Mouse (Mus musculus): ENCODE data around the gene Bcl7c. TPM values are rescaled to one million over a fixed set of nuclear protein-coding genes. Genes with fewer than 3 reads are reported as not detected.

Gene Bcl7c
- polyA plus RNA-seq, 1 experiment from 2014 or later, result 41.7 TPM

DNA sequence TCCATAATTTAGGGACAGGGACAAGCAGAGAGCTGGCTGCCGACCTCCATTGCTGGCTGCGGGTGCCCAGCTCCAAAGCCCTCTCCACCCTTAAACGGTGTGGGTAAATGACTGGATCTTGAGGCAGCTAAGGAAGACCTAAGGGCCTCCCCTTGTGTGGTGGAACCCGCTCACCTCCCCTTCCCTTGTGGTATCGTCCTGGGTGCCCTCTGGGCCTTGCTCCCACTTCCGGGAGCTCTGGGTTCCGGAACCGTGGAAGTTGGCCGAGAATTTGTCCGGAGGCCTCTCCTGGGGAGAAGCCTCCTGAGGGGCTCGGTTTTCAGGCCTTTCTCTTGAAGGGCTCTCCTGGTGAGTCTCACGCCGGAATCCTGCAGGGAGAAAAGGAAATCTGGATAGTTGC, 42.1 kb downstream of the Bcl7c start:
- H3K9me3 ChIP-seq (replicated peaks; ENCODE audit: control insufficient read depth, low read length, poor library complexity, severe bottlenecking), result no peaks in the 10 kb centered on the region
- no peak for ATAC-seq
- no peak overlapping the region for H3K9ac ChIP-seq (ENCODE audit: low read depth, low read length)
- H3K27me3 ChIP-seq (ENCODE audit: control insufficient read depth, insufficient read depth, low read depth, low read length), result no peaks in the 10 kb centered on the region
- peaks cover 20% of the 10 kb centered on the region for H3K36me3 ChIP-seq (ENCODE audit: control insufficient read depth, insufficient read depth, low read length)
- no peak overlapping the region for H3K27ac ChIP-seq (ENCODE audit: low read length)
- H3K4me2 ChIP-seq (ENCODE audit: low read length), result no peak overlapping the region
- no peaks in the 10 kb centered on the region for H3K4me1 ChIP-seq (ENCODE audit: control insufficient read depth, insufficient read depth, low read length)
- WGBS, result 91% methylated on average over 13 of the region's 13 CpGs
- H3K4me3 ChIP-seq (ENCODE audit: low read depth, low read length), result no peak overlapping the region

DNA sequence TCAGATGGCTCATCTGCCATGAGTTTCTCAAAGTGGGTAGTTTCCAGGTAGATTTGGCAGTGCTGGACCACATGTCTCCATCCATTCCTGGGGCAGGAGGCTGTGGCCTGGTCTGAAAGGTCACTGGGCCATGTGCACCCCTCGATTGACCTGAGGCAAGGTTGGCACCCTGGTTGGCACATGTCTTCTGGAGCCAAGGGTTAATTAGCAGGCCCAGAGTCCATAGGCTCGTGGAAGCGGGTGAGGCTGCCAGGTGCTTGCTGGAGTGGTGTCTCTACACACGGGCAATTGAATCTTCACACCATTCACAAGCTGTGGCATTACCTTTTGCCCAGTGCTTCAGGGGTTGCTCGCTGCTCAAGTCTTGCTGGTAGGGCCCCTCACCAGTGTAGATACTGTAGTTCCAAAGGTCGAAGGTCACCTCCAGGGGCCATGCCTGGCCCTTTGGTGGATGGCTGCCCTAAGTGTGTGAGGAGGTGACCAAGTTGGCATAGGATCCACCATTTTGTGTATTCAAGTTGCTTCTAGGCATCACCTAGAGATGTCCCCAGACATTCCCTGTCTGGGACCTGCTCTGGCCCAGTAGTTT, 42.6 kb downstream of the Bcl7c start:
- H3K4me3 ChIP-seq (ENCODE audit: low read depth, low read length), result no peak overlapping the region

DNA sequence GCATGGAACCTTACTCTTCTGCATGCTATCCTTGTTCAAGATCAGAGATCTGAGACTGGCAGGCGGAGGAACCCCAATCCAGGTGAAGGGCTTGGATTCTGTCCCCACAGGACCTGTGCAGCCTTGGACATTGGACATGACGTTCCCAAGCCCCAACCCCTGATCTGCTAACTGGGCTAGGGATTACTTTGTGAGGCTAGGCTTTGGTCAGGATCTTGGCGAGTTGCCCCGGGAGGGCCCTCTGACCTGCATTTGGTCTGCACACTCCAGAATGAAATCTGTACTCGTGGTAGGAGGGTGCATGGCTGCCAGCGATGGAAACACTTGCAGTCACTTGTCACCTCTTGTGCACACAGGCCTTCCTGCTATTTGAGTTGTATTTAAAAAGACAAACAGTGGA, 45.8 kb downstream of the Bcl7c start:
- no peak overlapping the region for H3K4me2 ChIP-seq (ENCODE audit: low read length)
- H3K4me3 ChIP-seq (ENCODE audit: low read depth, low read length), result no peak overlapping the region
- WGBS, result 84% methylated on average over 6 of the region's 6 CpGs
- H3K27ac ChIP-seq (ENCODE audit: low read length), result no peak overlapping the region
- H3K36me3 ChIP-seq (ENCODE audit: control insufficient read depth, insufficient read depth, low read length), result peaks cover 20% of the 10 kb centered on the region
- no peak for ATAC-seq
- H3K9ac ChIP-seq (ENCODE audit: low read depth, low read length), result no peak overlapping the region
- H3K4me1 ChIP-seq (ENCODE audit: control insufficient read depth, insufficient read depth, low read length), result no peaks in the 10 kb centered on the region
- no peaks in the 10 kb centered on the region for H3K27me3 ChIP-seq (ENCODE audit: control insufficient read depth, insufficient read depth, low read depth, low read length)
- no peaks in the 10 kb centered on the region for H3K9me3 ChIP-seq (replicated peaks; ENCODE audit: control insufficient read depth, low read length, poor library complexity, severe bottlenecking)

More for the DNA sequence above, 42.6 kb downstream of the Bcl7c start:
- ATAC-seq, result no peak
- Histone ChIP-seq H3K4me1 (ENCODE audit: control insufficient read depth, insufficient read depth, low read length) (no peaks in the 10 kb centered on the region), H3K9ac (ENCODE audit: low read depth, low read length) (no peak overlapping the region), H3K9me3 (replicated peaks; ENCODE audit: control insufficient read depth, low read length, poor library complexity, severe bottlenecking) (no peaks in the 10 kb centered on the region), H3K27ac (ENCODE audit: low read length) (no peak overlapping the region), H3K4me2 (ENCODE audit: low read length) (no peak overlapping the region), H3K36me3 (ENCODE audit: control insufficient read depth, insufficient read depth, low read length) (peaks cover 20% of the 10 kb centered on the region), H3K27me3 (ENCODE audit: control insufficient read depth, insufficient read depth, low read depth, low read length) (no peaks in the 10 kb centered on the region)
- WGBS, result 92% methylated on average over 6 of the region's 6 CpGs

DNA sequence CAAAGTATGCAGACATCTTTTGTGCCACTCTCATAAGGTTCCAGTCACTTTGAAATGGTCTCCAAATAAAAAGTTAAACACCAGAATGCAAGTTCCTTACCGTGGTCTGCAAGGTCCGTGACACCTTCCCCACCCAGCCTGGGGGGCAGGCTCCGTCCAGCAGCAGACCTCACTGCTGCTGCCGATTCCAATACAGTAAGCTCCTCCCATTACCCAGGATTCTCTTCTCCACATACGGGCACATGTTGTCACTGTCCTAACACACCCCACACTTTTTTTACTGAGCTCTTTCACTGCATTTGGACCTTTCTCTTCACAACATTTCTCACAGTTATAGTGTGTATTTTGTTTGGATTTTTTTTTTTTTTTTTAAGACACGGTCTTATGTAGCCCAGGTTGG, 46.9 kb downstream of the Bcl7c start:
- ATAC-seq, result no peak
- no peaks in the 10 kb centered on the region for H3K27me3 ChIP-seq (ENCODE audit: control insufficient read depth, insufficient read depth, low read depth, low read length)
- WGBS, result 82% methylated on average over 6 of the region's 6 CpGs

DNA sequence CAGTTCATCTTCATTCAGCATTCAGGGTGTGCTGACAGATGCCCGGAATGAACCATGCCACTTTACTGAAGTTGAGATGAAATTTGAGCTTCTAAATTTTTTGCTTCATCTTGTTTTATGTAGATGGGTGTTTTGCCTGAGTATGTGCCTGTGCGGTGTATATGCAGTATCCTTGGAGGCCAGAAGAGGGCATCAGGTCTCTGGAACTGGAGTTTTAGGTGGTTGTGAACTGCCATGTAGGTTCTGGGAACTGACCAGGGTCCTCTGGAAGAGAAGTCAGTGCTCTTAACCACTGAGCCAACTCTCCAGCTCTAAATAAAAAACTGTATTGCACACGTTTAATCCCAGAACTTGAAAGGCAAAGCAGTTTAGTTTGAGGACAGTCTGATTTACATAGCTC, 47.9 kb downstream of the Bcl7c start:
- no peak overlapping the region for H3K4me2 ChIP-seq (ENCODE audit: low read length)
- H3K4me3 ChIP-seq (ENCODE audit: low read depth, low read length), result no peak overlapping the region
- 87% methylated on average over 3 of the region's 3 CpGs for whole genome bisulfite sequencing
- no peak for ATAC-seq
- H3K4me1 ChIP-seq (ENCODE audit: control insufficient read depth, insufficient read depth, low read length), result no peaks in the 10 kb centered on the region
- H3K9me3 ChIP-seq (replicated peaks; ENCODE audit: control insufficient read depth, low read length, poor library complexity, severe bottlenecking), result no peaks in the 10 kb centered on the region
- no peaks in the 10 kb centered on the region for H3K27me3 ChIP-seq (ENCODE audit: control insufficient read depth, insufficient read depth, low read depth, low read length)
- H3K36me3 ChIP-seq (ENCODE audit: control insufficient read depth, insufficient read depth, low read length), result peaks cover 12% of the 10 kb centered on the region
- no peak overlapping the region for H3K9ac ChIP-seq (ENCODE audit: low read depth, low read length)
- no peak overlapping the region for H3K27ac ChIP-seq (ENCODE audit: low read length)

More for the DNA sequence above, 46.9 kb downstream of the Bcl7c start:
- Histone ChIP-seq H3K9me3 (replicated peaks; ENCODE audit: control insufficient read depth, low read length, poor library complexity, severe bottlenecking) (no peaks in the 10 kb centered on the region), H3K9ac (ENCODE audit: low read depth, low read length) (no peak overlapping the region), H3K27ac (ENCODE audit: low read length) (no peak overlapping the region), H3K36me3 (ENCODE audit: control insufficient read depth, insufficient read depth, low read length) (peaks cover 19% of the 10 kb centered on the region), H3K4me3 (ENCODE audit: low read depth, low read length) (no peak overlapping the region), H3K4me2 (ENCODE audit: low read length) (no peak overlapping the region), H3K4me1 (ENCODE audit: control insufficient read depth, insufficient read depth, low read length) (no peaks in the 10 kb centered on the region)

DNA sequence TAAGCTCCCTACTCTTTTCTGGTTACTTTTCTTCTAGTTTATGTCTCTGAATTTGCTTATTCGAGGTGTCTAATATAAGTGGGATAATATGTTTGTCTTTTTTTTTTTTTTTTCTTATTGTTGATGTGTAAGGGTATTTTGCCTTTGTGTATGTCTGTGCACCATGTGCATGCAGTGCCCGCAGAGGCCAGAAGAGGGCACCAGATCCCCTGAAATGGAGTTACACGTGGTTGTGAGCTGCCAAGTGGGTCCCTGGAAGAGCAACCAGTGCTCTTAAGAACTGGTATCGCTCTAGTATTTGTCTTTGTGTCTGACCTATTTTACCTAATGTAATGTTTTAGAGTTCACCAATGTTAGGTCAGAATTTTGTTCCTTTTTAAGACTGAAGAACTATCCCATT, 51.8 kb downstream of the Bcl7c start:
- no peaks in the 10 kb centered on the region for H3K9me3 ChIP-seq (replicated peaks; ENCODE audit: control insufficient read depth, low read length, poor library complexity, severe bottlenecking)
- H3K4me2 ChIP-seq (ENCODE audit: low read length), result no peak overlapping the region
- H3K36me3 ChIP-seq (ENCODE audit: control insufficient read depth, insufficient read depth, low read length), result 0 out of 2 replicates have a peak, but pooled peaks cover 2% of the 10 kb centered on the region
- H3K9ac ChIP-seq (ENCODE audit: low read depth, low read length), result no peak overlapping the region
- H3K4me3 ChIP-seq (ENCODE audit: low read depth, low read length), result no peak overlapping the region
- H3K27me3 ChIP-seq (ENCODE audit: control insufficient read depth, insufficient read depth, low read depth, low read length), result no peaks in the 10 kb centered on the region
- H3K27ac ChIP-seq (ENCODE audit: low read length), result no peak overlapping the region
- 30% methylated on average over 4 of the region's 4 CpGs for WGBS
- no peak for ATAC-seq
- peaks cover under 1% of the 10 kb centered on the region; the same call in 1 of the 2 replicates for H3K4me1 ChIP-seq (ENCODE audit: control insufficient read depth, insufficient read depth, low read length)

DNA sequence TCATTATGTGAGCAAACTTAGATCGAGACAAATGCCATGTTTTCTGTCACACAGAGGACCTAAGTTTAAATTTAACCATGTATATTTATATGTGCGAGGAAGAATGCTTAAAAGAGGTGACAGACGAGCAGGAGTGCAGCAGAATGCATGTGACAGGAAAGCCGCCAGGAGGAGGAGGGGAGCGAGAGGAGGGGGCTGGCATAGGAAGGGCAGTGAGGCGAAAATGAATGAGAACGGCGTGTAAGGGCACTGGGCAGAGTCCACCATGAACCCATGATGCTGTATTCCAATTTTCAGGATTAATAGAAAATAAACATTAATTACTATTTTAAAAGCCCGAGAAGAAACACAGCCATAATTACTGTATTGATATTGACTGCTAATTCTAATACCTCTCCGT, 54.4 kb downstream of the Bcl7c start:
- ATAC-seq, result no peak
- Histone ChIP-seq H3K36me3 (ENCODE audit: control insufficient read depth, insufficient read depth, low read length) (no peaks in the 10 kb centered on the region), H3K4me2 (ENCODE audit: low read length) (no peak overlapping the region), H3K4me3 (ENCODE audit: low read depth, low read length) (no peak overlapping the region), H3K9ac (ENCODE audit: low read depth, low read length) (no peak overlapping the region), H3K9me3 (replicated peaks; ENCODE audit: control insufficient read depth, low read length, poor library complexity, severe bottlenecking) (no peaks in the 10 kb centered on the region), H3K4me1 (ENCODE audit: control insufficient read depth, insufficient read depth, low read length) (peaks cover 2% of the 10 kb centered on the region; the same call in 1 of the 2 replicates), H3K27ac (ENCODE audit: low read length) (no peak overlapping the region), H3K27me3 (ENCODE audit: control insufficient read depth, insufficient read depth, low read depth, low read length) (no peaks in the 10 kb centered on the region)
- 75% methylated on average over 10 of the region's 10 CpGs for WGBS

DNA sequence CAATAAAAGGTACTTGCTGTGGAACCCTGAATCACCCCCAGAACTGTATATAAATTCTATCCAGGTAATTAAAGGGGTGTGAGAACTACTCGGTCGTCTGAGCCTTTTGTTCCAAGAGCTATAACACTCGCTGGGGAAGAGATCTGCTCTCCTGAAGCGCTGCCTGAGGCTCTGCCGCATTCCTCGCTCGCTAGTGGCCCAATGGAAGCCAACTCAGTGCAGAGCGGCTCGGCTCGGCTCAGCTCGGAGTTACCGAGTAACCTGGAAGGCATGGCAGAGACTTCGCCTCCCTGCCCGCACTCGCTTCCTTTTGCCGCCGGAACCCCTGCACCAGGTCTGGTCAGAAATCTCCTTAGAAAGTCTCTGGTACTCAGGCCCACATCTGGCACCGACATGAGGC, 56.7 kb downstream of the Bcl7c start:
- H3K9ac ChIP-seq (ENCODE audit: low read depth, low read length), result 0 out of 2 replicates have a peak overlapping the region, but pooled peaks have one; percentile 20
- H3K36me3 ChIP-seq (ENCODE audit: control insufficient read depth, insufficient read depth, low read length), result no peaks in the 10 kb centered on the region
- no peak overlapping the region for H3K27ac ChIP-seq (ENCODE audit: low read length)
- H3K9me3 ChIP-seq (replicated peaks; ENCODE audit: control insufficient read depth, low read length, poor library complexity, severe bottlenecking), result no peaks in the 10 kb centered on the region
- no peaks in the 10 kb centered on the region for H3K27me3 ChIP-seq (ENCODE audit: control insufficient read depth, insufficient read depth, low read depth, low read length)
- H3K4me2 ChIP-seq (ENCODE audit: low read length), result peak overlapping the region; percentile 26
- ATAC-seq, result no peak
- H3K4me3 ChIP-seq (ENCODE audit: low read depth, low read length), result no peak overlapping the region
- 20% methylated on average over 18 of the region's 18 CpGs for WGBS
- H3K4me1 ChIP-seq (ENCODE audit: control insufficient read depth, insufficient read depth, low read length), result peaks cover 2% of the 10 kb centered on the region; the same call in 1 of the 2 replicates

DNA sequence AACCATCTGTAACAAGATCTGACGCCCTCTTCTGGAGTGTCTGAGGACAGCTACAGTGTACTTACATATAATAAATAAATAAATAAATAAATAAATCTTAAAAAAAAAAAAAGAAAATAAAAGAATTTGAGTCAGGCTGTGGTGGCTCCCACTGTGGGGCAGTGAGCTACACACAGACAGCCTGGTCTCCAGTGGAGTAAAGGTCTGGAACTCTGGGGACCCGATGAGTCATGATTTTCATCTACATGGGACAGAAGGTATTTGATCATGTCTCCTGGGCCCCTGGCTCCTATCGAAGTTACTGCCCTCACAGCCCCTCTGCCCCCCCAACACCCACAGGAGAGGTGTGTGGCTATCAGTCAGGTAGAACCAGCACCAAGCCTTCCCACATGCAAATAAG, 57.1 kb downstream of the Bcl7c start:
- H3K4me3 ChIP-seq (ENCODE audit: low read depth, low read length), result no peak overlapping the region
- no peaks in the 10 kb centered on the region for H3K27me3 ChIP-seq (ENCODE audit: control insufficient read depth, insufficient read depth, low read depth, low read length)
- H3K9ac ChIP-seq (ENCODE audit: low read depth, low read length), result no peak overlapping the region
- no peak overlapping the region; the same call in 1 of the 2 replicates for H3K4me2 ChIP-seq (ENCODE audit: low read length)
- WGBS, result 74% methylated on average over 2 of the region's 3 CpGs
- H3K36me3 ChIP-seq (ENCODE audit: control insufficient read depth, insufficient read depth, low read length), result no peaks in the 10 kb centered on the region
- no peak overlapping the region for H3K27ac ChIP-seq (ENCODE audit: low read length)
- peaks cover 2% of the 10 kb centered on the region; the same call in 1 of the 2 replicates for H3K4me1 ChIP-seq (ENCODE audit: control insufficient read depth, insufficient read depth, low read length)
- no peaks in the 10 kb centered on the region for H3K9me3 ChIP-seq (replicated peaks; ENCODE audit: control insufficient read depth, low read length, poor library complexity, severe bottlenecking)
- no peak for ATAC-seq

Data from midbrain, embryonic 16.5 days (tissue).